Mouse (Mus musculus) effector memory CD4-positive, alpha-beta T cell, adult 5 months (primary cell): ENCODE results near the gene Krtap5-2. TPM values are rescaled to one million over a fixed set of nuclear protein-coding genes. Genes with fewer than 3 reads are reported as not detected.

Experiments
- polyA plus RNA-seq: library from polyadenylated mRNA; unstranded; fragments of 100-300 nt; shearing (Covaris generic); gene quantifications from one replicate; pipeline ENCODE4 v1.2.1, GENCODE M21; 2017

Krtap5-2 gene
- not detected for polyA plus RNA-seq

DNA sequence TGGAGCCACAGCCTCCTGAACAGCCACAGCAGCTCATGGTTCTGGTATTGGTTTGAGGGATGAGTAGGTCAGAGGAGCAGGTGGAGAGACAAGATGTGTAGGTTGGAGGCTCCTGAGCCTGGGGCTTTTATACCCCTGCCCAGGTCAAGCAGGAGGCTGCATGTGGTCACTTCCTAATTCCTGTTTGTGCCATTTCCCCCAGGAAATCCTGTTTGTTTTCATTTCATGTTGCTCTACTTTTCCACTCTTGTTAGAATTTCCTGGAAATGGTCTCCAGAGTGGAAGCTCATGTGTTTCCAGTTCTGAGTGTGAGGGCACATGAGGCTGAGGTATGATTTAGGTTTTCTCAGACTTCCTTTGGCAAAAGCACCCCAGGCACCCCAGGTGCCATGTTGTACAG lies at the start of gene Krtap5-2:
Gene Krtap5-2 (minus strand): TSS at position 101 of the 400 bp plus-strand sequence.

DNA sequence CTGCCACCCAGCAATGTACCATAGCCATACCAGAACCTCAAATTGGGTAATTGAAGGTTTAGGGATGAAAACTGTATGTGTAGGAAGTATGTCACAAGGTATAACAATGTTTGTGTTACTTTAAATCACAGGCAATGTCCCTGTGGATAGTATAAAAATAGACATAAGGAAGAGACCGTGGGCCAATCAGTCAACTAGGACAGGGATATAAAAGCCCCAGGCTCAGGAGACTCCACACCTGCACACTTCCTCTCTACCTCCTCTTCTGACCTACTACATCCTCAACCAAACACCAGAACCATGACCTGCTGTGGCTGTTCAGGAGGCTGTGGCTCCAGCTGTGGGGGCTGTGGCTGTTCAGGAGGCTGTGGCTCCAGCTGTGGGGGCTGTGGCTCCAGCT lies 35.8 kb upstream of the Krtap5-2 start, which contains the start of gene Gm7579:
Gene Gm7579 (plus strand): TSS at position 301 of the 400 bp plus-strand sequence.

DNA sequence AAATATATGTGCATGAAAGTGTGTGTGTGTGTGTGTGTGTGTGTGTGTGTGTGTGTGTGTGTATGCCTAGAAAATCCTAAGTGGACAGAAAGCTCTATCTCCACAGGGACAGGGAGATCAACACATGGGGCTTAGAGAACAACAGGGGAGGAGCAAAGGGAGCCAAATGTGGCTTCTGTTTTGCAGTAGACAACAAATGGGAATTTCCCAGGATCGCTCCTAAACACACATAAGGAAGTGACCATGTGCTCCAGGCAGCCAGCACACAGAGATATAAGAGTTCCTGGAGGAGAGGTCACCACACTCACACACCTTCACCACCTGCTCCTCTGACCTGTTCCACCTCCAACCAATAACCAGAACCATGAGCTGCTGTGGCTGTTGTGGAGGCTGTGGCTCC lies 25.3 kb upstream of the Krtap5-2 start, which contains the start of gene Krtap5-3:
Gene Krtap5-3 (plus strand): TSS at position 301 of the 400 bp plus-strand sequence.

DNA sequence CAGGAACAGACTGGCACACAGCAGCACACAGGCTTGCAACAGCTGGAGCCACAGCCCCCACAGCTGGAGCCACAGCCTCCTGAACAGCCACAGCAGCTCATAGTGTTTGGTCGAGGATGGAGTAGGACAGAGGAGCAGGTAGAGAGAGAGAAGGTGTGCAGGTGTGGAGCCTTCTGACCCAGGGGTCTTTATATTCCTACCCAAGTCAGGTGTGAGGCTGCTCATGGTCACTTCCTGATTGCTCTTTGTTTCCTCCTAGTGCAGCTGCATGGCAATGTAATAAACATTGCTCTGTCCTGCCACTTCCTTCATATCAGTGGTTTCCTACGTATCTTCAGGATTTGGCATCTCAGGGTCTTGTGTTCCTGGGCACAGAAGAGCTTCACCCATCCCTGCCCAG lies 14.5 kb upstream of the Krtap5-2 start, which contains the start of gene Gm10153:
Gene Gm10153 (minus strand): TSS at position 101 of the 400 bp plus-strand sequence.

DNA sequence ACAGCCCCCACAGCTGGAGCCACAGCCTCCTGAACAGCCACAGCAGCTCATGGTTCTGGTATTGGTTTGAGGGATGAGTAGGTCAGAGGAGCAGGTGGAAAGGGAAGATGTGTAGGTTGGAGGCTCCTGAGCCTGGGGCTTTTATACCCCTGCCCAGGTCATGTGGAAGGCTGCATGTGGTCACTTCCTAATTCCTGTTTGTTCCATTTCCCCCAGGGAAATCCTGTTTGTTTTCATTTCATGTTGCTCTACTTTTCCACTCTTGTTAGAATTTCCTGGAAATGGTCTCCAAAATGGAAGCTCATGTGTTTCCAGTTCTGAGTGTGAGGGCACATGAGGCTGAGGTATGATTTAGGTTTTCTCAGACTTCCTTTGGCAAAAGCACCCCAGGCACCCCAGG lies 10.2 kb downstream of the Krtap5-2 start, which contains the start of gene Gm4553:
Gene Gm4553 (minus strand): TSS at position 101 of the 400 bp plus-strand sequence.

DNA sequence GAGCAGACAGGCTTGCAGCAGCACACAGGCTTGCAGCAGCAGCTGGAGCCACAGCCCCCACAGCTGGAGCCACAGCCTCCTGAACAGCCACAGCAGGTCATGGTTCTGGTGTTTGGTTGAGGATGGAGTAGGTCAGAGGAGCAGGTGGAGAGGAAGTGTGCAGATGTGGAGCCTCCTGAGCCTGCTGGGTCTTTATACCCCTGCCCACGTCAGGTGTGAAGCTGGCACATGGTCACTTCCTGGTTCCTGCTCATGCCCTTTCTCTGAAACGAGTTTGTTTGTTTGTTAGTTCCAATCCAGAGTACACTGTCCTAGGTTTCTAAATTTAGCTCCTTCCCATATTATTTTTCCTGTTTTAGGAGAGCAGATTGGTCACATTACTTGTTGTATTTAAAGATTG lies 18.8 kb downstream of the Krtap5-2 start, which contains the start of gene Gm29735:
Gene Gm29735 (minus strand): TSS at position 101 of the 400 bp plus-strand sequence.

DNA sequence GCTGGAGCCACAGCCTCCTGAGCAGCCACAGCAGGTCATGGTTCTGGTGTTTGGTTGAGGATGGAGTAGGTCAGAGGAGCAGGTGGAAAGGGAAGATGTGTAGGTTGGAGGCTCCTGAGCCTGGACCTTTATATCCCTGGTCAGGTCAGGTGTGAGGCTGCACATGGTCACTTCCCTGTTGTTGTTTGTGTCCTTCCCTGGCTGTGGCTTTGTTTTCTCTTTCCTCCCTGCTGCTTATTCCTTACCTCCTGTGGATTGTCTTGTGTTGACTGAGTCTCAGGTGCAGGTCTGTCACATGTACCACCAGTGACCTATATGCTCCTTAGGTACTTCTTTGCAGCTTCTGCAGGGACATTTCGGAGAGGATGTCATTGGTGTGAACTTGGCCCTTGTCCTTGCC lies 31.3 kb downstream of the Krtap5-2 start, which contains the start of gene Gm45337:
Gene Gm45337 (minus strand): TSS at position 101 of the 400 bp plus-strand sequence.

DNA sequence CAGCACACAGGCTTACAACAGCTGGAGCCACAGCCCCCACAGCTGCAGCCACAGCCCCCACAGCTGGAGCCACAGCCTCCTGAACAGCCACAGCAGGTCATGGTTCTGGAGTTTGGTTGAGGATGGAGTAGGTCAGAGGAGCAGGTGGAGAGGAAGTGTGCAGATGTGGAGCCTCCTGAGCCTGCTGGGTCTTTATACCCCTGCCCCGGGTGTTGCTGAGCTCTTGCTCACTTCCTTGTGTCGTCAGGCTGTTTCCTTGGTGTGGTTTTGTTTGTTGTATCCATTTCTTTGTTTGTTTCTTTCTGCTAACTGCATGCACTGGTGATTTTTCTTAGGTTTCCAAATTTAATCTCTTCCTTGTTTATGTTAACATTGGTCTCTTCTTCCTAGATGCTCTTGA lies 39.9 kb downstream of the Krtap5-2 start, which contains the start of gene Gm39115:
Gene Gm39115 (minus strand): TSS at position 101 of the 400 bp plus-strand sequence.

Other genes starting within 250 kb of the Krtap5-2 start
- gene Brsk2, start 226.3 kb downstream of the Krtap5-2 start, polyA plus RNA-seq = 0.71 TPM
- gene Mob2, start 114.9 kb downstream of the Krtap5-2 start, polyA plus RNA-seq = 122 TPM
- 37.7 TPM for gene Dusp8, start 80.2 kb downstream of the Krtap5-2 start, polyA plus RNA-seq
- gene Gm45618, start 55.3 kb downstream of the Krtap5-2 start, polyA plus RNA-seq = not detected
- not detected for gene Gm39115, start 40.0 kb downstream of the Krtap5-2 start, polyA plus RNA-seq
- not detected for gene Gm45337, start 31.4 kb downstream of the Krtap5-2 start, polyA plus RNA-seq
- gene Gm29735, start 18.9 kb downstream of the Krtap5-2 start, polyA plus RNA-seq = not detected
- not detected for gene Gm4553, start 10.3 kb downstream of the Krtap5-2 start, polyA plus RNA-seq
- gene Gm10153, start 14.4 kb upstream of the Krtap5-2 start, polyA plus RNA-seq = not detected
- not detected for gene Krtap5-3, start 25.4 kb upstream of the Krtap5-2 start, polyA plus RNA-seq
- not detected for gene Gm7579, start 35.9 kb upstream of the Krtap5-2 start, polyA plus RNA-seq
- not detected for gene Krtap5-5, start 54.0 kb upstream of the Krtap5-2 start, polyA plus RNA-seq
- not detected for gene Gm40460, start 65.1 kb upstream of the Krtap5-2 start, polyA plus RNA-seq
- gene Gm2431, start 82.3 kb upstream of the Krtap5-2 start, polyA plus RNA-seq = not detected
- gene Gm4559, start 98.4 kb upstream of the Krtap5-2 start, polyA plus RNA-seq = not detected
- gene Krtap5-1, start 121.1 kb upstream of the Krtap5-2 start, polyA plus RNA-seq = not detected
- gene Krtap5-4, start 127.5 kb upstream of the Krtap5-2 start, polyA plus RNA-seq = not detected
- 24.4 TPM for gene Ifitm10, start 197.7 kb upstream of the Krtap5-2 start, polyA plus RNA-seq
- gene Gm49369, start 206.7 kb upstream of the Krtap5-2 start, polyA plus RNA-seq = 12.8 TPM
- 304 TPM for gene Ctsd, start 212.0 kb upstream of the Krtap5-2 start, polyA plus RNA-seq